Mouse (Mus musculus) liver, adult 10 weeks (tissue): ENCODE results near the gene Hist1h2bh. TPM values are rescaled to one million over a fixed set of nuclear protein-coding genes. Genes with fewer than 3 reads are reported as not detected.

Source experiments
- polyA plus RNA-seq: library from polyadenylated mRNA; stranded (reverse); fragments of 350-450 nt; fragmentation: Illumina TruSeq; extraction: RNeasy Lipid Tissue Mini Kit (QIAGEN cat#74804); gene quantifications from one replicate; pipeline ENCODE4 v1.2.3, GENCODE M21; 2014; ENCODE audit warnings: low read depth, low replicate concordance

Hist1h2bh gene
- polyA plus RNA-seq, 1 experiment from 2014 or later, result 0.37 TPM

Other genes with a start within 250 kb of the Hist1h2bh start
- gene Zfp322a, start 174.2 kb downstream of the Hist1h2bh start, polyA plus RNA-seq, result 23.5 TPM
- gene Abt1, start 119.5 kb downstream of the Hist1h2bh start, polyA plus RNA-seq, result 1.7 TPM
- not detected for gene Btn1a1, start 77.5 kb downstream of the Hist1h2bh start, polyA plus RNA-seq
- gene Btn2a2, start 54.5 kb downstream of the Hist1h2bh start, polyA plus RNA-seq, result not detected
- gene Hist1h4h, start 12.3 kb downstream of the Hist1h2bh start, polyA plus RNA-seq, result not detected
- gene Hist1h2af, start 9.5 kb downstream of the Hist1h2bh start, polyA plus RNA-seq, result not detected
- gene Hist1h3g, start 8.0 kb downstream of the Hist1h2bh start, polyA plus RNA-seq, result not detected
- gene Hist1h3f, start 660 bp upstream of the Hist1h2bh start, polyA plus RNA-seq, result not detected
- gene Hist1h4f, start 8.3 kb upstream of the Hist1h2bh start, polyA plus RNA-seq, result not detected
- 0.19 TPM for gene Hist1h1d, start 9.9 kb upstream of the Hist1h2bh start, polyA plus RNA-seq
- not detected for gene Hist1h3e, start 19.0 kb upstream of the Hist1h2bh start, polyA plus RNA-seq
- not detected for gene Hist1h2ae, start 27.8 kb upstream of the Hist1h2bh start, polyA plus RNA-seq
- not detected for gene Hist1h2bg, start 28.0 kb upstream of the Hist1h2bh start, polyA plus RNA-seq
- gene Hist1h2bf, start 30.8 kb upstream of the Hist1h2bh start, polyA plus RNA-seq, result not detected
- not detected for gene Hist1h2ad, start 31.0 kb upstream of the Hist1h2bh start, polyA plus RNA-seq
- gene Hist1h3d, start 32.4 kb upstream of the Hist1h2bh start, polyA plus RNA-seq, result not detected
- not detected for gene Hist1h4d, start 38.2 kb upstream of the Hist1h2bh start, polyA plus RNA-seq
- gene Hist1h2be, start 77.7 kb upstream of the Hist1h2bh start, polyA plus RNA-seq, result 0.95 TPM
- 0.45 TPM for gene Hist1h1e, start 79.2 kb upstream of the Hist1h2bh start, polyA plus RNA-seq
- gene Hist1h2ac, start 140.6 kb upstream of the Hist1h2bh start, polyA plus RNA-seq, result 0.56 TPM
- gene Hist1h2bc, start 140.8 kb upstream of the Hist1h2bh start, polyA plus RNA-seq, result 195 TPM
- not detected for gene Hist1h1t, start 152.4 kb upstream of the Hist1h2bh start, polyA plus RNA-seq
- gene Hist1h4c, start 155.1 kb upstream of the Hist1h2bh start, polyA plus RNA-seq, result 0.72 TPM
- 40.9 TPM for gene Hfe, start 167.5 kb upstream of the Hist1h2bh start, polyA plus RNA-seq
- 9.8 TPM for gene Hist1h1c, start 195.4 kb upstream of the Hist1h2bh start, polyA plus RNA-seq
- not detected for gene Hist1h3c, start 202.2 kb upstream of the Hist1h2bh start, polyA plus RNA-seq
- not detected for gene Hist1h2bb, start 203.3 kb upstream of the Hist1h2bh start, polyA plus RNA-seq
- gene Hist1h2ab, start 207.7 kb upstream of the Hist1h2bh start, polyA plus RNA-seq, result not detected
- not detected for gene Hist1h3b, start 208.9 kb upstream of the Hist1h2bh start, polyA plus RNA-seq
- gene Hist1h4b, start 213.6 kb upstream of the Hist1h2bh start, polyA plus RNA-seq, result not detected
- gene Hist1h4a, start 217.8 kb upstream of the Hist1h2bh start, polyA plus RNA-seq, result not detected
- not detected for gene Hist1h3a, start 219.0 kb upstream of the Hist1h2bh start, polyA plus RNA-seq
- not detected for gene Hist1h1a, start 220.3 kb upstream of the Hist1h2bh start, polyA plus RNA-seq
- not detected for gene Trim38, start 226.5 kb upstream of the Hist1h2bh start, polyA plus RNA-seq